Mouse (Mus musculus) heart, postnatal 0 days (tissue): ENCODE results near the gene Tspan18. TPM values are rescaled to one million over a fixed set of nuclear protein-coding genes. Genes with fewer than 3 reads are reported as not detected.
A peak's percentile ranks its signal among the peaks of the same experiment; 100 is the strongest.

ENCODE experiments used
- ATAC-seq: fragments of 200-750 bp; cut with Nextera tagmentation; 2 replicates; pipeline ENCODE4 v1.8.0; 2017; ENCODE audit warnings: low read depth, moderate number of reproducible peaks, moderate library complexity; ENCODE audit not compliant: insufficient read depth
- DNase-seq: peaks from one replicate; pipeline ENCODE4 v3.0.0-alpha.2; 2016; ENCODE audit warnings: low spot score
- H3K27ac ChIP-seq: fragments of 300-500 bp; sonication (generic); 2 replicates; pipeline ENCODE4 v1.5.1; 2014; ENCODE audit warnings: low read depth, mild to moderate bottlenecking
- H3K27me3 ChIP-seq: fragments of 300-500 bp; sonication (generic); 2 replicates; pipeline ENCODE4 v1.6.1; 2014; ENCODE audit warnings: low read length, mixed read lengths; ENCODE audit not compliant: control insufficient read depth, insufficient read depth
- H3K36me3 ChIP-seq: fragments of 300-500 bp; sonication (generic); replicated peaks from 2 replicates; pipeline ENCODE4 v1.6.1; 2014; ENCODE audit warnings: low read length, mixed read lengths; ENCODE audit not compliant: control insufficient read depth, insufficient read depth
- H3K4me1 ChIP-seq: fragments of 300-500 bp; sonication (generic); 2 replicates; pipeline ENCODE4 v1.6.1; 2014; ENCODE audit warnings: antibody characterized with exemption; ENCODE audit not compliant: control insufficient read depth, insufficient read depth
- H3K4me2 ChIP-seq: fragments of 300-500 bp; sonication (generic); 2 replicates; pipeline ENCODE4 v1.6.1; 2014; ENCODE audit warnings: low read depth, mild to moderate bottlenecking, low read length, moderate library complexity
- H3K4me3 ChIP-seq: fragments of 300-500 bp; sonication (generic); 2 replicates; pipeline ENCODE4 v1.5.1; 2014; ENCODE audit warnings: low read depth, low read length
- H3K9ac ChIP-seq: fragments of 300-500 bp; sonication (generic); replicated peaks from 2 replicates; pipeline ENCODE4 v1.6.1; 2014; ENCODE audit warnings: low read depth, low read length, mixed read lengths
- H3K9me3 ChIP-seq: fragments of 300-500 bp; sonication (generic); replicated peaks from 2 replicates; pipeline ENCODE4 v1.6.1; 2016; ENCODE audit warnings: low read length; ENCODE audit not compliant: control insufficient read depth
- CTCF ChIP-seq: IDR thresholded peaks from 2 replicates; pipeline ENCODE4 v1.5.1; 2016; ENCODE audit warnings: antibody characterized with exemption, control low read depth, low read depth
- EP300 ChIP-seq: IDR thresholded peaks from 2 replicates; pipeline ENCODE4 v1.6.1; 2016; ENCODE audit warnings: antibody characterized with exemption, low read depth
- WGBS: fragments of 180-500 bp; shearing (Covaris S2); extraction: QIAGEN DNeasy Blood & Tissue Kit; methylation state at CpG from one replicate; pipeline ENCODE4 v1.1.7; 2014; 5-methylcytosine and 5-hydroxymethylcytosine counted together
- polyA plus RNA-seq: library from polyadenylated mRNA; unstranded; fragments of >200 nt; fragmentation: Nextera tagmentation; extraction: Ambion mirVana; gene quantifications from 2 replicates; pipeline ENCODE4 v1.2.1, GENCODE M21; 2015
- total RNA-seq: library from RNA; depleted of rRNA; stranded (reverse); fragments of >200 nt; gene quantifications from 2 replicates; pipeline ENCODE4 v1.2.3, GENCODE M21; 2014; ENCODE audit warnings: low replicate concordance

The Tspan18 gene
- total and polyA plus RNA-seq, 2 experiments from 2014 or later: 39.8 to 64.4 TPM

- no peak overlapping the region for H3K4me2 ChIP-seq
- WGBS: 30% methylated on average over 11 of the region's 11 CpGs
- TF ChIP-seq CTCF: peak; percentile 44
- TF ChIP-seq EP300: no peak
- H3K27me3 ChIP-seq: no peaks in the 10 kb centered on the region
- ATAC-seq (peak; percentile 72), DNase-seq (peak; percentile 60)
- no peaks in the 10 kb centered on the region for H3K9me3 ChIP-seq
- no peak overlapping the region for H3K9ac ChIP-seq
- peak overlapping the region; percentile 87 for H3K27ac ChIP-seq
- peaks cover 31% of the 10 kb centered on the region for H3K4me1 ChIP-seq
- no peak overlapping the region for H3K4me3 ChIP-seq
- no peaks in the 10 kb centered on the region for H3K36me3 ChIP-seq
These were observed 55.9 kb downstream of the Tspan18 start for GRCm38 (mm10) chr2:93278181-93278975.

DNA sequence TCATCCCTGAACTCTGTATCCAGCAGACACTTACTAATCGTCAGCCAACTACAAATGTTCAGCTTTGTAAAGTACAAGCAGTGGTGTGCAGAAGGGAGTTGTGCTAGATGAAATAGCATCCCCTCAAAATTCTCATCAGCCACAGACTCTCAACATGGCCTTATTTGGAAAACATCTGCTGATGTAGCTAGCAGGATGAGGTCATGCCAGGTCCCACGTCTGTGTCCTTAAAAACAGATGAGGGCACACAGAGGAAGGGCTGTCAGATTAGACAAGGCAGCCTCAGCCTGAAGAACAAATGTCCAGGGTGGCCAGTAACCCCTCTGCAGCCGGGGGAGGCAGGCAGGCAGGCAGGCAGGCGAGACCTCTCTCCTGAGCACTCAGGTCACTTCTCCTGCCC, 56.8 kb downstream of the Tspan18 start:
- peak overlapping the region; percentile 87 for H3K27ac ChIP-seq
- no peak overlapping the region for H3K4me2 ChIP-seq
- ATAC-seq: peak; percentile 83
- 10% methylated on average over 4 of the region's 4 CpGs for WGBS
- H3K36me3 ChIP-seq: no peaks in the 10 kb centered on the region
- no peak overlapping the region for H3K4me3 ChIP-seq
- TF ChIP-seq CTCF (no peak), EP300 (peak; percentile 65; the same call in 1 of the 2 replicates)
- no peaks in the 10 kb centered on the region for H3K27me3 ChIP-seq
- H3K4me1 ChIP-seq: peaks cover 24% of the 10 kb centered on the region
- DNase-seq: peak; percentile 81
- H3K9me3 ChIP-seq: no peaks in the 10 kb centered on the region
- H3K9ac ChIP-seq: no peak overlapping the region

DNA sequence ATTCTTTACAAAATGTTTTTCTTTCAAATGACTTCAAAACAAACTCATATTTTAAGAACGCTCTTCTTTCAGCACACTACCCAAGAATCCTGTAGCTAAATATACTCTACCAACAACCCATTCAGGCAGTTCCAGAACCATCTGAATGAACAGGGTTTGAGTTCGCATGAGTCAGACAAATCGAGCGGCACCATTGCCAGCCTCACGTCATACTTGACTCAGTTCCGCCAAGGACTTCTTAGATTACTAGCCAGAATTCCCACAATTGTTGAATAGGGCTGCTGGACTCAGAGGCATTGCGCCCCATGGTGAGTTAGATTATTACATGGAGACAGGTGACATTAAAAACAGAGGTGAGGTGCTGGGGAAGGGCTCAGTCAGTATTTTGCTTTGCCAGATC, 58.3 kb downstream of the Tspan18 start:
- no peak for TF ChIP-seq EP300
- no peak for TF ChIP-seq CTCF
- ATAC-seq (no peak), DNase-seq (no peak)
- no peaks in the 10 kb centered on the region for H3K27me3 ChIP-seq
- 86% methylated on average over 7 of the region's 7 CpGs for WGBS
- H3K4me3 ChIP-seq: no peak overlapping the region
- H3K27ac ChIP-seq: 0 out of 2 replicates have a peak overlapping the region, but pooled peaks have one; percentile 3
- no peaks in the 10 kb centered on the region for H3K36me3 ChIP-seq
- peaks cover 24% of the 10 kb centered on the region for H3K4me1 ChIP-seq
- H3K4me2 ChIP-seq: no peak overlapping the region
- no peaks in the 10 kb centered on the region for H3K9me3 ChIP-seq
- H3K9ac ChIP-seq: no peak overlapping the region

- no peak for TF ChIP-seq EP300
- no peak for TF ChIP-seq CTCF
- no peak overlapping the region for H3K9ac ChIP-seq
- H3K4me3 ChIP-seq: no peak overlapping the region
- ATAC-seq (no peak), DNase-seq (no peak)
- H3K27me3 ChIP-seq: no peaks in the 10 kb centered on the region
- 47% methylated on average over 1 of the region's 1 CpGs for WGBS
- no peaks in the 10 kb centered on the region for H3K36me3 ChIP-seq
- peaks cover 26% of the 10 kb centered on the region for H3K4me1 ChIP-seq
- no peak overlapping the region for H3K4me2 ChIP-seq
- H3K9me3 ChIP-seq: no peaks in the 10 kb centered on the region
- no peak overlapping the region for H3K27ac ChIP-seq
These were observed 60.4 kb downstream of the Tspan18 start for GRCm38 (mm10) chr2:93273916-93274315.

GRCm38 (mm10) chr2:93270083-93270482, 64.2 kb downstream of the Tspan18 start:
- Histone ChIP-seq H3K27ac (peak overlapping the region; percentile 68), H3K27me3 (no peaks in the 10 kb centered on the region), H3K4me2 (no peak overlapping the region), H3K4me3 (no peak overlapping the region), H3K9ac (no peak overlapping the region), H3K9me3 (no peaks in the 10 kb centered on the region), H3K4me1 (peaks cover 46% of the 10 kb centered on the region), H3K36me3 (no peaks in the 10 kb centered on the region)
- no peak for ATAC-seq
- DNase-seq: peak; percentile 25
- TF ChIP-seq EP300 (no peak), CTCF (no peak)
- WGBS: 34% methylated on average over 5 of the region's 5 CpGs

DNA sequence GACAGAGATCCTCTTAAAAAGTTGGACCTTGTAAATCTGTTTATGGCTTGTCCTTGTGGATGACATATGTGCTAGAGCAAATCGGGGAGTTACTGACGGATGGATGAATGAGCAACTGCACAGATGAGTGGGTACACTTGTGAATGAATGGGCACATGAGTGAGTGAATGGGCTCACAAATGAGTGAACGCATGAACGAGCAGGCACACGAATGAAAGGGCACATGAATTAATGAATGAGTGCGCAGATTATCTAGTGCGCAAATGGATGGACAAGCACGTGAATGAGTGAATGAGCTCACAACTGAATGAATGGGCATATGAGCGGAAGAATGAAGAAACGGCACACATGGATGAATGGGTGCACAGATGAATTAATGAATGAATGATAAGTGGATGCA, 64.7 kb downstream of the Tspan18 start:
- H3K27ac ChIP-seq: peak overlapping the region; percentile 33; the same call in 1 of the 2 replicates
- WGBS: 89% methylated on average over 10 of the region's 10 CpGs
- H3K36me3 ChIP-seq: no peaks in the 10 kb centered on the region

More for the DNA sequence above, 64.7 kb downstream of the Tspan18 start:
- Histone ChIP-seq H3K9ac (no peak overlapping the region), H3K27me3 (no peaks in the 10 kb centered on the region), H3K4me2 (no peak overlapping the region), H3K4me3 (no peak overlapping the region), H3K9me3 (no peaks in the 10 kb centered on the region), H3K4me1 (peaks cover 46% of the 10 kb centered on the region)
- TF ChIP-seq EP300 (no peak), CTCF (no peak)
- DNase-seq: no peak
- ATAC-seq: no peak
